Mouse (Mus musculus) layer of hippocampus, adult 8-10 months (tissue): ENCODE measurements around the gene Esp15. TPM values are rescaled to one million over a fixed set of nuclear protein-coding genes. Genes with fewer than 3 reads are reported as not detected.
"Not testable (repeated sequence)": the region's sequence is repeated elsewhere in the genome, so short reads cannot be mapped to it uniquely, and the experiment has no call there.

Experiments used
- DNase-seq, 2 experiments: peaks; one replicate each; pipeline ENCODE4 v3.0.0; 2022; ENCODE audit warnings: low spot score in 2 of 2
- total RNA-seq, 4 experiments: library from RNA; stranded (reverse); gene quantifications; 2 replicates each; pipeline ENCODE4 v1.2.4; 2022

Gene Esp15
- not detected for total RNA-seq

DNA sequence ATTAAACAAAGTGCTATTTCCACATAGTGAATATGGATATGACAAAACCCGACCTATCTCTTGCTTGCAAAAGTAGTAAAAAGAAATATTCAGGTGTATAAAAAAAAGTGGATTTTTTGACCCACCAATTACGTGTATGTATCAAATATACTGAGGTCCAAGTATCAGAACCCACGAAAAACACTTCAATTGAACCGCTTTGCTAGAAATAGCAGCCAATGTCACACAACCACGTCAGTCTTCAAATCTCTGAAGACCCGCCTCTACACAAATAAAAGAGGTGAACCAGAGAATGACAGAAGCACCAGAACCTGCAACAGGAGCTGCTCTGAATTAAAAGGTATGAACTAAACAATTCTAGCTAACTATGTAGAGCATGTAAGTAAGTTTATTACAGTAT lies at the start of gene Esp15:
Esp15 (plus strand) TSS at position 301 of the 400 bp plus-strand sequence.
- DNase-seq: not testable (repeated sequence)

- DNase-seq: no peak
Measured at GRCm38 (mm10) chr17:39591550-39591949, 49.2 kb upstream of the Esp15 start.

Other genes with a start within 250 kb of the Esp15 start
- gene Esp18, start 234.6 kb upstream of the Esp15 start, total RNA-seq: not detected
- not detected for gene Esp16, start 104.8 kb upstream of the Esp15 start, total RNA-seq